Mouse (Mus musculus) myocyte (in vitro differentiated cells): ENCODE results near the gene Nol9. TPM values are rescaled to one million over a fixed set of nuclear protein-coding genes. Genes with fewer than 3 reads are reported as not detected.

ENCODE experiments used
- H3K27me3 ChIP-seq: one replicate; pipeline ENCODE4 v1.6.1; 2011; ENCODE audit not compliant: control insufficient read depth, insufficient read depth, insufficient read length
- H3K36me3 ChIP-seq: one replicate; pipeline ENCODE4 v1.6.1; 2011; ENCODE audit not compliant: control insufficient read depth, insufficient read depth
- H3K4me2 ChIP-seq: one replicate; pipeline ENCODE4 v1.6.1; 2011; ENCODE audit warnings: low read depth, control low read depth
- H3K4me3 ChIP-seq: one replicate; pipeline ENCODE4 v1.5.1; 2011; ENCODE audit warnings: mild to moderate bottlenecking, control low read depth, moderate library complexity
- H3K79me2 ChIP-seq: one replicate; pipeline ENCODE4 v1.6.1; 2011; ENCODE audit not compliant: control insufficient read depth, insufficient read depth
- H3ac ChIP-seq: one replicate; pipeline ENCODE4 v1.6.1; 2011; ENCODE audit not compliant: control insufficient read depth, insufficient read length
- CEBPB ChIP-seq: IDR thresholded peaks from 2 replicates; pipeline ENCODE4 v1.6.1; 2011; ENCODE audit warnings: mild to moderate bottlenecking, moderate library complexity; ENCODE audit not compliant: poor library complexity, insufficient read depth, severe bottlenecking
- E2F4 ChIP-seq: IDR thresholded peaks from one replicate; pipeline ENCODE4 v1.6.1; 2011; ENCODE audit warnings: mild to moderate bottlenecking, control low read depth, moderate library complexity; ENCODE audit not compliant: insufficient read depth
- MAX ChIP-seq: IDR thresholded peaks from one replicate; pipeline ENCODE4 v1.6.1; 2011; ENCODE audit warnings: low read depth, mild to moderate bottlenecking, control low read depth
- MYOD1 ChIP-seq, 3 experiments: IDR thresholded peaks; one replicate each; pipeline ENCODE4 v1.6.1; 2011; ENCODE audit warnings: control low read depth in 2 of 3, low read depth in 2 of 3, mild to moderate bottlenecking in 2 of 3, moderate library complexity in 1 of 3; ENCODE audit not compliant: insufficient read length in 2 of 3, control insufficient read depth in 1 of 3
- MYOG ChIP-seq, 3 experiments: IDR thresholded peaks; one replicate each; pipeline ENCODE4 v1.6.1; 2011; ENCODE audit warnings: control low read depth in 2 of 3, low read depth in 2 of 3, mild to moderate bottlenecking in 2 of 3; ENCODE audit not compliant: insufficient read length in 2 of 3, control insufficient read depth in 1 of 3, insufficient read depth in 1 of 3
- POLR2A ChIP-seq: IDR thresholded peaks from one replicate; pipeline ENCODE4 v1.6.1; 2011; ENCODE audit warnings: low read depth, mild to moderate bottlenecking, control low read depth, moderate library complexity; ENCODE audit not compliant: insufficient read length
- POLR2AphosphoS2 ChIP-seq: IDR thresholded peaks from one replicate; pipeline ENCODE4 v1.6.1; 2011; ENCODE audit warnings: low read depth, control low read depth; ENCODE audit not compliant: insufficient read length
- REST ChIP-seq: IDR thresholded peaks from one replicate; pipeline ENCODE4 v1.6.1; 2011; ENCODE audit warnings: mild to moderate bottlenecking, control low read depth, moderate library complexity; ENCODE audit not compliant: insufficient read depth, insufficient read length
- SRF ChIP-seq: IDR thresholded peaks from one replicate; pipeline ENCODE4 v1.6.1; 2011; ENCODE audit warnings: low read depth; ENCODE audit not compliant: control insufficient read depth, insufficient read length
- TCF12 ChIP-seq: IDR thresholded peaks from one replicate; pipeline ENCODE4 v1.6.1; 2011; ENCODE audit warnings: mild to moderate bottlenecking, control low read depth; ENCODE audit not compliant: poor library complexity, insufficient read depth, severe bottlenecking
- TCF3 ChIP-seq: IDR thresholded peaks from one replicate; pipeline ENCODE4 v1.6.1; 2011; ENCODE audit warnings: low read depth, control low read depth; ENCODE audit not compliant: insufficient read length
- USF1 ChIP-seq: IDR thresholded peaks from one replicate; pipeline ENCODE4 v1.6.1; 2011; ENCODE audit warnings: low read depth, mild to moderate bottlenecking, control low read depth, moderate library complexity
- polyA plus RNA-seq: library from polyadenylated mRNA; unstranded; fragments of >200 nt; fragmentation: generic; extraction: Trizol; gene quantifications from one replicate; pipeline ENCODE4 v1.2.1, GENCODE M21; 2012; ENCODE audit warnings: missing spikeins

Nol9 gene
- polyA plus RNA-seq, 1 experiment: 28.5 TPM

DNA sequence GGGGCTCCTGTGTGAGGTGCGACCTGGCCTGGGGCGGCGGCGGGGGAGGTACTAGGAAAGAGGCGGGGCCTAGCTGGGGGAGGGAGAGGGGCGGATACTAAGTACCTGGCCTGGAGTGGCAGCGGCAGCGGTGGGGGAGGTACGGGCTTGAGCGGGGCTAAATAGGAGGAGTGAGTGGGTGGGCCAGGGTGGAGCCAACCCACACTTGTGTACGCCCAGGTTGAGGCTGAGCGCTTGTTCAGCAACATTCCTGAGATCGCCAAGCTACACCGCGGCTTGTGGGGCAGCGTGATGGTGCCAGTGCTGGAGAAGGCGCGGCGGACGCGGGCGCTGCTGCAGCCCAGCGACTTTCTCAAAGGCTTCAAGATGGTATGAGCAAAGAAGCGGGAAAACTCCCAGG, 68.4 kb downstream of the Nol9 start:
- no peak for TF ChIP-seq REST
- peak; percentile 22 for TF ChIP-seq POLR2A
- no peak for TF ChIP-seq SRF
- no peak for TF ChIP-seq MYOD1 (IDR thresholded peaks at IDR 0.05; ENCODE audit: control insufficient read depth in 1 of 3, insufficient read length in 2 of 3, low read depth in 2 of 3)
- no peak for TF ChIP-seq POLR2AphosphoS2
- Histone ChIP-seq H3K36me3 (peaks cover 44% of the 10 kb centered on the region), H3K4me3 (no peak overlapping the region), H3ac (no peak overlapping the region), H3K79me2 (peaks cover 5% of the 10 kb centered on the region), H3K4me2 (no peak overlapping the region), H3K27me3 (no peaks in the 10 kb centered on the region)

DNA sequence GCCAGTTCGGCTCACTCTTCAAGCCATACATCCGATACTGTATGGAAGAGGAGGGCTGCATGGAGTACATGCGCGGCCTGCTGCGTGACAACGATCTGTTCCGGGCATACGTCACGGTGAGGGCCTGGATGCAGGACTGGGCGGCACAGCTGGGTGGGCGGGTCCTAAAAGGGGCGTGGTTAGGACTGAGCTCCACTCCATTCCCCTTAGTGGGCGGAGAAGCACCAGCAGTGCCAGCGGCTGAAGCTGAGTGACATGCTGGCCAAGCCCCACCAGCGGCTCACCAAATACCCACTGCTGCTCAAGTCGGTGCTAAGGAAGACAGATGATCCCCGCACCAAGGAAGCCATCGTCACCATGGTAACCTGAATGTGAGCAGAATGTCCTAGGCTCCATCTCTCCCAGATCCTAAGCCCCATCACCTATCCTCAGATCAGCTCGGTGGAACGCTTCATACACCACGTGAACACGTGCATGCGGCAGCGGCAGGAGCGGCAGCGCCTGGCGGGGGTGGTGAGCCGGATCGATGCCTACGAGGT, 68.9 kb downstream of the Nol9 start:
- H3K36me3 ChIP-seq: peaks cover 44% of the 10 kb centered on the region

DNA sequence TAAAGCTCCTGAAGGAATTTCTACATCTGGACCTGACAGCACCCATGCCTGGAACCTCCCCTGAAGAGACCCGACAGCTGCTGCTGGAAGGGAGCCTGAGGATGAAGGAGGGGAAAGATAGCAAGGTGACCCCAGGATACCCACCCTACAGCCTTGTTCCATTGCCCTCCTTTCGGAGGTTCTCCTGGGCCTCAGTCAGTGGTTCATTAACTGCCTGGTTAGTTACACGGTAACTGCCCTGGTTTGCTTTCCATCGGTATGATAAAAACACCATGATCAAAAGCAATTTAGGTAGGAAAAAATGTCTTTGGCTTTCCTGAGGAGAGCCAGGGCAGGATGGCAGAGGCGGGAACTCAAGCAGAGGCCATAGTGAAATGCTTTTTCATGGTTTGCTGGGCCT, 69.6 kb downstream of the Nol9 start:
- Histone ChIP-seq H3K4me2 (no peak overlapping the region), H3K36me3 (peaks cover 39% of the 10 kb centered on the region), H3K4me3 (no peak overlapping the region), H3ac (no peak overlapping the region), H3K27me3 (no peaks in the 10 kb centered on the region), H3K79me2 (peaks cover 5% of the 10 kb centered on the region)
- TF ChIP-seq USF1: no peak
- no peak for TF ChIP-seq E2F4
- TF ChIP-seq MAX: no peak
- TF ChIP-seq SRF: no peak
- no peak for TF ChIP-seq CEBPB
- no peak for TF ChIP-seq POLR2A
- no peak for TF ChIP-seq TCF12
- no peak for TF ChIP-seq TCF3
- TF ChIP-seq POLR2AphosphoS2: no peak
- TF ChIP-seq MYOD1 (IDR thresholded peaks at IDR 0.05; ENCODE audit: control insufficient read depth in 1 of 3, insufficient read length in 2 of 3, low read depth in 2 of 3): no peak
- TF ChIP-seq REST: no peak
- TF ChIP-seq MYOG (IDR thresholded peaks at IDR 0.05; ENCODE audit: control insufficient read depth in 1 of 3, insufficient read depth in 1 of 3, insufficient read length in 2 of 3, low read depth in 2 of 3): no peak

More for the DNA sequence above, 68.9 kb downstream of the Nol9 start:
- TF ChIP-seq SRF (no peak), REST (no peak), E2F4 (no peak), MYOG (IDR thresholded peaks at IDR 0.05; ENCODE audit: control insufficient read depth in 1 of 3, insufficient read depth in 1 of 3, insufficient read length in 2 of 3, low read depth in 2 of 3) (peak in 1 of 3 experiments; percentile 2), CEBPB (no peak), POLR2A (peak; percentile 13), TCF12 (no peak), MYOD1 (IDR thresholded peaks at IDR 0.05; ENCODE audit: control insufficient read depth in 1 of 3, insufficient read length in 2 of 3, low read depth in 2 of 3) (peak in 1 of 3 experiments; percentile 16), TCF3 (no peak), MAX (no peak), USF1 (no peak), POLR2AphosphoS2 (no peak)
- Histone ChIP-seq H3K4me2 (no peak overlapping the region), H3K27me3 (no peaks in the 10 kb centered on the region), H3K79me2 (peaks cover 5% of the 10 kb centered on the region), H3K4me3 (no peak overlapping the region), H3ac (no peak overlapping the region)

DNA sequence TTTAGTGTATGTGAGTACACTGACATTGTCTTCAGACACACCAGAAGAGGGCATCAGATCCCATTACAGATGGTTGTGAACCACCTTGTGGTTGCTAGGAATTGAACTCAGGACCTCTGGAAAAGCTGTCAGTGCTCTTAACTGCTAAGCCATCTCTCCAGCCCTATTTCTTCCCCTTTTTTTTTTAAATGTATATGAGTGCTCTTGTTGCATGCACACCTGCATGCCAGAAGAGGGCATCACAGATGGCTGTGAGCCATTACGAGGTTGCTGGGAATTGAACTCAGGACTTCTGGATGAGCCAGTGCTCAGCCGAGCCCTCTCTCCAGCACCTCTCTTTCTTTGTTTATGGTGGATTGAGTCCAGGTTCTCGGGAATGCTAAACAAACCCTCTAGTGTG, 70.4 kb downstream of the Nol9 start:
- Histone ChIP-seq H3K4me3 (no peak overlapping the region), H3K4me2 (no peak overlapping the region), H3K36me3 (peaks cover 38% of the 10 kb centered on the region), H3ac (no peak overlapping the region), H3K27me3 (no peaks in the 10 kb centered on the region), H3K79me2 (no peaks in the 10 kb centered on the region)
- no peak for TF ChIP-seq POLR2A
- TF ChIP-seq POLR2AphosphoS2: no peak
- TF ChIP-seq REST: no peak
- TF ChIP-seq E2F4: no peak
- TF ChIP-seq MYOD1 (IDR thresholded peaks at IDR 0.05; ENCODE audit: control insufficient read depth in 1 of 3, insufficient read length in 2 of 3, low read depth in 2 of 3): no peak
- no peak for TF ChIP-seq TCF3
- TF ChIP-seq MAX: no peak
- no peak for TF ChIP-seq USF1
- no peak for TF ChIP-seq MYOG (IDR thresholded peaks at IDR 0.05; ENCODE audit: control insufficient read depth in 1 of 3, insufficient read depth in 1 of 3, insufficient read length in 2 of 3, low read depth in 2 of 3)

DNA sequence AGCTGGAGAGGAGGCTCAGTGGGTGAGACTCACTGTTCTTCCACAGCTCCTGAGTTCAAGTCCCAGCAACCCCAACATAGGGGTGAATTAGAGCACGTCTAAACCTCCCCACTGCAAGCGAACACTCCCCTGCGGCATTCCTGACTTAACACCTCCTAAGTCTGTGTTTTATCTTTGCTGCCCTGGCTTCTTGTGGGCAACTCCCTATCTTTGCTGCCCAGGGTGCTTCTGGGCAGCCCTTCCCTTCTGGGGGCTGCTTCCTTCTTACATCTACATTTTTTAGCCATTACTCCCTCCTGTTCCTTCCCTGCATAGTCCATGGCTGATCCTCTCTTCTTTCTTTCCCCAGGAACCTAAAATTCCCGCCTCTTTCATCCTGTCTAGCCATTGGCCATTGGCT, 71.6 kb downstream of the Nol9 start:
- Histone ChIP-seq H3K79me2 (no peaks in the 10 kb centered on the region), H3K27me3 (no peaks in the 10 kb centered on the region), H3K36me3 (peaks cover 36% of the 10 kb centered on the region), H3ac (no peak overlapping the region), H3K4me3 (no peak overlapping the region), H3K4me2 (no peak overlapping the region)
- no peak for TF ChIP-seq POLR2A
- TF ChIP-seq SRF: no peak
- TF ChIP-seq TCF12: no peak
- no peak for TF ChIP-seq USF1
- no peak for TF ChIP-seq E2F4
- no peak for TF ChIP-seq CEBPB
- TF ChIP-seq MYOG (IDR thresholded peaks at IDR 0.05; ENCODE audit: control insufficient read depth in 1 of 3, insufficient read depth in 1 of 3, insufficient read length in 2 of 3, low read depth in 2 of 3): no peak
- TF ChIP-seq POLR2AphosphoS2: no peak
- no peak for TF ChIP-seq REST
- TF ChIP-seq TCF3: no peak
- TF ChIP-seq MYOD1 (IDR thresholded peaks at IDR 0.05; ENCODE audit: control insufficient read depth in 1 of 3, insufficient read length in 2 of 3, low read depth in 2 of 3): no peak
- TF ChIP-seq MAX: no peak

Other genes starting within 250 kb of the Nol9 start
- 40.6 TPM for gene Camta1, start 177.4 kb upstream of the Nol9 start, polyA plus RNA-seq
- gene Dnajc11, start 105.6 kb upstream of the Nol9 start, polyA plus RNA-seq: 45.5 TPM
- gene Thap3, start 50.3 kb upstream of the Nol9 start, polyA plus RNA-seq: 46.4 TPM
- 13.5 TPM for gene Phf13, start 43.1 kb upstream of the Nol9 start, polyA plus RNA-seq
- 25.8 TPM for gene Klhl21, start 30.5 kb upstream of the Nol9 start, polyA plus RNA-seq
- 7.2 TPM for gene Zbtb48, start 11.7 kb upstream of the Nol9 start, polyA plus RNA-seq
- 14.7 TPM for gene Tas1r1, start 753 bp upstream of the Nol9 start, polyA plus RNA-seq
- 65.8 TPM for gene Plekhg5, start 33.2 kb downstream of the Nol9 start, polyA plus RNA-seq
- 4.0 TPM for gene Tnfrsf25, start 76.6 kb downstream of the Nol9 start, polyA plus RNA-seq
- gene Espn, start 113.0 kb downstream of the Nol9 start, polyA plus RNA-seq: 0.65 TPM
- not detected for gene Hes2, start 119.5 kb downstream of the Nol9 start, polyA plus RNA-seq
- gene Acot7, start 138.8 kb downstream of the Nol9 start, polyA plus RNA-seq: 167 TPM
- 6.5 TPM for gene Gpr153, start 234.9 kb downstream of the Nol9 start, polyA plus RNA-seq